Mouse (Mus musculus): ENCODE measurements at regions not wholly inside any gene's neighbourhood (a gene's known extent, or its start where the extent isn't known, plus 50 kb on each side); places are given as distances from the start of the nearest gene placed in this dataset.

DNA sequence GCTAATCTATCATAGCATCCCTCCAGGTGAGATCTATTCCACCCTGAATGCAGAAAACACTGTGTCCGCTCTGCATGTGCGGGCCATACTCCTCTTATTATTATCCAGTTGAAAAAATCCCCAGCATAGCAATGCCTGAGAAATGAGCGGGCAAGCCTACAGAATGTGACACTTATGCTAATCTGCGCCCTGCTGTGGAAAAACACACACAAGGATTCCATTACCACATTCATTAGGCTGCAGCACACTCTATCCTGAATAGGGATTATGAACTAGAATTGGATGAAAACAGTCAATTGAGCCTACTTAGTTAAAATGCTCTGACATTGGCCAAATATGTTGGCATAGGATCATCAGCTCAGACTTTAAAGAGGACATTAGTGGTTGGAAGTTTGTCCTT lies 99.5 kb upstream of the Meis1 start:
- Histone ChIP-seq H3K27ac (no peak overlapping the region), H3K4me1 (ENCODE audit: control insufficient read depth, insufficient read depth, low read length) (no peaks in the 10 kb centered on the region; the same call in 1 of the 2 replicates), H3K79me2 (replicated peaks; ENCODE audit: control insufficient read depth, insufficient read depth, low read length) (no peaks in the 10 kb centered on the region), H3K9ac (ENCODE audit: low read depth, low read length) (no peak overlapping the region), H3K36me3 (ENCODE audit: control insufficient read depth, insufficient read depth, low read length) (no peaks in the 10 kb centered on the region), H3K27me3 (ENCODE audit: control insufficient read depth, insufficient read depth, low read length) (no peaks in the 10 kb centered on the region), H3K4me3 (no peak overlapping the region)
- TF ChIP-seq CTCF (IDR thresholded peaks at IDR 0.05), result no peak
- TF ChIP-seq POLR2A (IDR thresholded peaks at IDR 0.05; ENCODE audit: insufficient read depth, low read depth, low read length), result no peak
- no peak for TF ChIP-seq EP300 (IDR thresholded peaks at IDR 0.05; ENCODE audit: insufficient read depth, low read depth, low read length)
- intact Hi-C loops (cut with DNase I), result no loop called here
- no peak for DNase-seq
- 79% methylated on average over 4 of the region's 4 CpGs for WGBS

DNA sequence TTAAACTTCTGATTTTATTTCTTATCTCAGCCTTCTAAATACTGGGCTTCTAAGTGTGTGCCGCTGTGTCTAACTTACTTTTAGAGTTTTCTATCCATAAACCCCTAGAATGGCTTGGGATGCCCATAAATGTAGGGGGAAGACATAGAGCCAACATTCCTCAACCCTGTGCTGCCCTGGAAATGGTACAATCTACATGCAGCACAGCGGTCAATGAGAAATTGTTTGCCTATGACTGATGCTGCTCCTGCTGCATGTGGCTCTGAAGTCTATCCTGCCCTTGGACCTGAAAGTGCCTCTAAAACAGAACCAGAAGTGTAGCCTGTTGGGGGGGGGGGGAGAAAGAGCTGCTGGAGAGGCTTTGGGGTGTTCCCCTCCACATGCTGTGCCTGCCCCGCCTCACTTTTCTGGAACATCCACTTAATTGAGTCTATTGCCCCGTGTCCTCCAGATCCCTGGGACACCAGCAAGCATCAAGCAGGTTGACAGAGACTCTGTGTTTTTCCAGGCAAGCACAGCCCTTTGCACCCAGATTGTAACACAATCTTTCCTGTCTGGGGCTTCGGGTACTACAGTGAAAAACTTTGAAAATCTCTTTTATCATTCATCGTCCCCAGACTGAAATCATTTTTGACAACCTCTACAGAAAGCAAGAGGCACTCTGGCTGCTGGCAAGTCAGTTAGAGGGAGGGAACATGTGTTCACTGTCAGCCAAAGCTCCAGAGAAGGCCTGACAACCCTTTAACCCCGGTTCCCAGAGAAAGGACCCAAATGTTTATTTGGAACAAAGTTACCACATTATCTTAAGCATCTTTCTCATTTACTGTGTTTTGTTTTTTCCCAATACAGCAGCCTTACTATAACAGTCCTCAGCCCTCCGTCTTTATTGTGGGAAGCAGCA lies 101.4 kb upstream of the Meis1 start:
- Histone ChIP-seq H3K79me2 (replicated peaks; ENCODE audit: control insufficient read depth, insufficient read depth, low read length) (no peaks in the 10 kb centered on the region), H3K36me3 (ENCODE audit: control insufficient read depth, insufficient read depth, low read length) (no peaks in the 10 kb centered on the region), H3K4me1 (ENCODE audit: control insufficient read depth, insufficient read depth, low read length) (no peaks in the 10 kb centered on the region; the same call in 1 of the 2 replicates), H3K9ac (ENCODE audit: low read depth, low read length) (no peak overlapping the region), H3K4me3 (no peak overlapping the region), H3K27ac (no peak overlapping the region; the same call in 1 of the 2 replicates), H3K27me3 (ENCODE audit: control insufficient read depth, insufficient read depth, low read length) (no peaks in the 10 kb centered on the region)
- 53% methylated on average over 8 of the region's 8 CpGs for WGBS
- TF ChIP-seq POLR2A (IDR thresholded peaks at IDR 0.05; ENCODE audit: insufficient read depth, low read depth, low read length), result no peak
- no peak for TF ChIP-seq CTCF (IDR thresholded peaks at IDR 0.05)
- no peak for TF ChIP-seq EP300 (IDR thresholded peaks at IDR 0.05; ENCODE audit: insufficient read depth, low read depth, low read length)
- peak; percentile 35 to 36 for DNase-seq
- intact Hi-C loops (cut with DNase I), result no loop called here

DNA sequence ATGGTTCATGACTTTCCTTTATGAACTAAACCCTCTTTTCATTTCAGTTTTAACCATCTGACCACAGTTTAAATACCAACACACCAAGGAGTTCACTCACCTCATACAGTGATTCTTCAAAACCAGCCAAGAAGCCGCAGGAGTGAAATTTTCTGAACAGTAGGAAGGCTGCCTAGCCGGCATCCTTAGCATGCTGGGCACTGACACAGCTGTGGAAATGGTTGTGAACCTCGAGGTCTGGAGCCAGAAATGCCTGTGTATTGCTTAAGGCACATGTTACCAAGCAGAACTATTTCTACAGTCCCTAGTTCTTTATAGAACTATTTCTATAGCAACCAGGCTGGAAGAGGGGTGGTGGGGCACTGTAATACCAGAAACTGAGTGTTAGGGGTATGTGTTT lies 102.1 kb upstream of the Meis1 start:
- Histone ChIP-seq H3K36me3 (ENCODE audit: control insufficient read depth, insufficient read depth, low read length) (no peaks in the 10 kb centered on the region), H3K4me3 (no peak overlapping the region), H3K27ac (no peak overlapping the region; the same call in 1 of the 2 replicates), H3K4me1 (ENCODE audit: control insufficient read depth, insufficient read depth, low read length) (no peaks in the 10 kb centered on the region; the same call in 1 of the 2 replicates), H3K79me2 (replicated peaks; ENCODE audit: control insufficient read depth, insufficient read depth, low read length) (no peaks in the 10 kb centered on the region), H3K27me3 (ENCODE audit: control insufficient read depth, insufficient read depth, low read length) (no peaks in the 10 kb centered on the region), H3K9ac (ENCODE audit: low read depth, low read length) (no peak overlapping the region)
- intact Hi-C loops (cut with DNase I), result no loop called here
- TF ChIP-seq EP300 (IDR thresholded peaks at IDR 0.05; ENCODE audit: insufficient read depth, low read depth, low read length) (no peak), CTCF (IDR thresholded peaks at IDR 0.05) (no peak), POLR2A (IDR thresholded peaks at IDR 0.05; ENCODE audit: insufficient read depth, low read depth, low read length) (no peak)
- DNase-seq, result no peak
- WGBS, result 58% methylated on average over 3 of the region's 3 CpGs

DNA sequence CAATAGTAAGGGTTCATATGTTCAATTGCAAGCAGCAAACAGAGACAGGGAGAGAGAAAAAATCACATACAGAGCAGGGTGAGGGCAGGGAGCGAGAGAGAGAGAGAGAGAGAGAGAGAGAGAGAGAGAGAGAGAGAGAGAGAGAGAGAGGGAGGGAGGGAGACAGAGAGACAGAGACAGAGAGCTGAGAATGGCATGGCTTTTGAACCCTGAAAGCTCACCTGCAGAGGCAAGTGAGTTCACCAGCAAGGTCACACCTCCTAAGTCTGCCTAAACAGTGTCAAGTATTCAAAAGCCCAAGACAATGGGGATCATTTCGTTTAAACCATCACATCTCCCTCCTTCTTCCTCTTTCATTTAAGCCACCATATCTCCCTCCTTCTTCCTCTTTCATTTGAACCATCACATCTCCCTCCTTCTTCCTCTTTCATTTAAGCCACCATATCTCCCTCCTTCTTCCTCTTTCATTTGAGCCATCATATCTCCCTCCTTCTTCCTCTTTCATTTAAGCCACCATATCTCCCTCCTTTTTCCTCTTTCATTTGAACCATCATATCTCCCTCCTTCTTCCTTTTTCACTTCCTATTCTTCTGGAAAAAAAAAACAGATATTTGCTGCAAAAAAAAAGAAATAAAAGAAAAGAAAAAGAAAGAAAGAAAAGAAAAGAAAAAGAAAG lies 116.7 kb upstream of the Meis1 start:
- WGBS, result 56% methylated on average over 2 of the region's 2 CpGs
- TF ChIP-seq POLR2A (IDR thresholded peaks at IDR 0.05; ENCODE audit: insufficient read depth, low read depth, low read length) (no peak), EP300 (IDR thresholded peaks at IDR 0.05; ENCODE audit: insufficient read depth, low read depth, low read length) (no peak), CTCF (IDR thresholded peaks at IDR 0.05) (no peak)
- no peak for DNase-seq
- Histone ChIP-seq H3K9ac (ENCODE audit: low read depth, low read length) (no peak overlapping the region), H3K4me3 (no peak overlapping the region), H3K27ac (no peak overlapping the region), H3K79me2 (replicated peaks; ENCODE audit: control insufficient read depth, insufficient read depth, low read length) (no peaks in the 10 kb centered on the region), H3K4me1 (ENCODE audit: control insufficient read depth, insufficient read depth, low read length) (peaks cover 2% of the 10 kb centered on the region), H3K36me3 (ENCODE audit: control insufficient read depth, insufficient read depth, low read length) (no peaks in the 10 kb centered on the region), H3K27me3 (ENCODE audit: control insufficient read depth, insufficient read depth, low read length) (no peaks in the 10 kb centered on the region)
- intact Hi-C loops (cut with DNase I), result no loop called here

DNA sequence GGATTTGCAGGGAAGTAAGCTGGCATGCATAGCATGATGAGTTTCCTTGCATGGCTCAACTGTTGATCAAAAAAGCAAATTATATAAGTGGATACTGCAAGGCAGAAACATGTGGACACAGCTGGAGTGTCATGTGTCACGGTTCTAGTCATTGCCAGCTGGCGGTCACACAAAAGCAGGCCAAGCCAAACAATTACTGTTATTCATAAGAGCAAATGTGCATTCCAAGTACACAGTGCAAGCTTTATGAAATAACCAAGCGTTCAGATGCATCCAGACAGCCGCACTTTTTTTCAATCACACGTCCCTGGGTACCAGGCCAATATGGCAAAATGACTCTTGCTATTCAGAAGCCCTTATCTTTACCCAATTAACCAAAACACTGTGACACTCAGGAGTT lies 119.6 kb upstream of the Meis1 start:
- H3K9ac ChIP-seq (ENCODE audit: low read depth, low read length), result no peak overlapping the region
- 65% methylated on average over 5 of the region's 5 CpGs for WGBS

DNA sequence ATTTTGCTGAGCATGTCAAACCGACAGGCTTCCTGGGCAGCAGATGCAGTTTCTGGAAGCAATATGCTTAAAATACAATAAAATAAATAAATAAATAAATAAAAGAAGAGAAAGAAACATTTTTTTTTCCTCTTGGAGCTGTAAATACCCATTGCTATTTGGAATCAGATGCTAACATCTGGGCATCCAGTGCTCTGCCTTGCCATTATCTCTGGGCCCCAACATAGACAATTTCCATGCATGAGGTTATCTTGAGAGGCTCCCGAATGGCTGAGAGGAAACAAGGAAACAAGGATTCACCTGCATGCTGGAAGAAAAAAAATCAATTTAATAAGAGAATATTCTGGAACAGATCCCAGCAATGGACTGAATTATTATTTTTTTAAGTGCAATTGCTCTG lies 120.0 kb upstream of the Meis1 start:
- peaks cover 2% of the 10 kb centered on the region for H3K4me1 ChIP-seq (ENCODE audit: control insufficient read depth, insufficient read depth, low read length)
- no peak for TF ChIP-seq CTCF (IDR thresholded peaks at IDR 0.05)
- no peak for TF ChIP-seq EP300 (IDR thresholded peaks at IDR 0.05; ENCODE audit: insufficient read depth, low read depth, low read length)
- no peak for TF ChIP-seq POLR2A (IDR thresholded peaks at IDR 0.05; ENCODE audit: insufficient read depth, low read depth, low read length)
- no peak overlapping the region for H3K4me3 ChIP-seq
- WGBS, result 61% methylated on average over 2 of the region's 2 CpGs
- H3K36me3 ChIP-seq (ENCODE audit: control insufficient read depth, insufficient read depth, low read length), result no peaks in the 10 kb centered on the region
- no peak overlapping the region for H3K9ac ChIP-seq (ENCODE audit: low read depth, low read length)
- no peak for DNase-seq
- H3K27ac ChIP-seq, result no peak overlapping the region
- no peaks in the 10 kb centered on the region for H3K27me3 ChIP-seq (ENCODE audit: control insufficient read depth, insufficient read depth, low read length)
- intact Hi-C loops (cut with DNase I), result no loop called here
- no peaks in the 10 kb centered on the region for H3K79me2 ChIP-seq (replicated peaks; ENCODE audit: control insufficient read depth, insufficient read depth, low read length)

More for the DNA sequence above, 119.6 kb upstream of the Meis1 start:
- H3K27me3 ChIP-seq (ENCODE audit: control insufficient read depth, insufficient read depth, low read length), result no peaks in the 10 kb centered on the region
- peaks cover 2% of the 10 kb centered on the region for H3K4me1 ChIP-seq (ENCODE audit: control insufficient read depth, insufficient read depth, low read length)
- DNase-seq, result peak; percentile 79 to 81
- H3K36me3 ChIP-seq (ENCODE audit: control insufficient read depth, insufficient read depth, low read length), result no peaks in the 10 kb centered on the region
- no peaks in the 10 kb centered on the region for H3K79me2 ChIP-seq (replicated peaks; ENCODE audit: control insufficient read depth, insufficient read depth, low read length)
- H3K27ac ChIP-seq, result no peak overlapping the region
- no peak for TF ChIP-seq CTCF (IDR thresholded peaks at IDR 0.05)
- peak; percentile 86 for TF ChIP-seq EP300 (IDR thresholded peaks at IDR 0.05; ENCODE audit: insufficient read depth, low read depth, low read length)
- intact Hi-C loops (cut with DNase I), result no loop called here
- no peak overlapping the region for H3K4me3 ChIP-seq
